Mouse (Mus musculus) C2C12 (cell line): ENCODE results near the gene Gm28551. TPM values are rescaled to one million over a fixed set of nuclear protein-coding genes. Genes with fewer than 3 reads are reported as not detected.
"Not testable (repeated sequence)": the region's sequence is repeated elsewhere in the genome, so short reads cannot be mapped to it uniquely, and the experiment has no call there.

ENCODE experiments used
- H3K27me3 ChIP-seq: one replicate; pipeline ENCODE4 v1.6.1; 2011; ENCODE audit not compliant: control insufficient read depth, insufficient read depth, insufficient read length
- H3K36me3 ChIP-seq: one replicate; pipeline ENCODE4 v1.6.1; 2011; ENCODE audit not compliant: control insufficient read depth, insufficient read depth
- H3K4me3 ChIP-seq: one replicate; pipeline ENCODE4 v1.5.1; 2011; ENCODE audit warnings: mild to moderate bottlenecking, control low read depth; ENCODE audit not compliant: poor library complexity, insufficient read depth, severe bottlenecking
- H3K79me2 ChIP-seq: one replicate; pipeline ENCODE4 v1.6.1; 2011; ENCODE audit not compliant: control insufficient read depth, insufficient read depth
- H3K79me3 ChIP-seq: one replicate; pipeline ENCODE4 v1.6.1; 2011; ENCODE audit warnings: low read depth, control low read depth
- H3ac ChIP-seq: one replicate; pipeline ENCODE3; 2011; ENCODE audit warnings: low read depth; ENCODE audit not compliant: control insufficient read depth, insufficient read length
- CEBPB ChIP-seq: IDR thresholded peaks from one replicate; pipeline ENCODE4 v1.6.1; 2011; ENCODE audit warnings: low read depth, mild to moderate bottlenecking, control low read depth, moderate library complexity
- CTCF ChIP-seq: IDR thresholded peaks from one replicate; pipeline ENCODE4 v1.5.1; 2011; ENCODE audit not compliant: control insufficient read depth, insufficient read depth, insufficient read length
- FOSL1 ChIP-seq: IDR thresholded peaks from one replicate; pipeline ENCODE4 v1.8.0; 2011; ENCODE audit warnings: mild to moderate bottlenecking, low read length; ENCODE audit not compliant: poor library complexity, insufficient read depth, severe bottlenecking
- MAX ChIP-seq: IDR thresholded peaks from one replicate; pipeline ENCODE4 v1.6.1; 2011; ENCODE audit warnings: mild to moderate bottlenecking, control low read depth
- MYOD1 ChIP-seq: IDR thresholded peaks from one replicate; pipeline ENCODE4 v1.6.1; 2011; ENCODE audit warnings: low read depth; ENCODE audit not compliant: control insufficient read depth, insufficient read length
- MYOG ChIP-seq: IDR thresholded peaks from one replicate; pipeline ENCODE4 v1.6.1; 2011; ENCODE audit not compliant: control insufficient read depth, insufficient read length; ENCODE audit errors: extremely low read depth
- USF1 ChIP-seq: IDR thresholded peaks from one replicate; pipeline ENCODE4 v1.6.1; 2011; ENCODE audit warnings: low read depth, mild to moderate bottlenecking, control low read depth, moderate library complexity
- polyA plus RNA-seq: library from polyadenylated mRNA; unstranded; fragments of >200 nt; fragmentation: generic; extraction: Trizol; gene quantifications from one replicate; pipeline ENCODE4 v1.2.1, GENCODE M21; 2012; ENCODE audit warnings: missing spikeins

Gm28551 gene
- polyA plus RNA-seq, 1 experiment = 0.09 TPM

- no peaks in the 10 kb centered on the region for H3K36me3 ChIP-seq
- H3K79me3 ChIP-seq = no peaks in the 10 kb centered on the region
- H3K79me2 ChIP-seq = no peaks in the 10 kb centered on the region
- no peaks in the 10 kb centered on the region for H3K27me3 ChIP-seq
- TF ChIP-seq MYOG (no peak), USF1 (no peak), CTCF (no peak)
- H3K4me3 ChIP-seq = no peak overlapping the region
- H3ac ChIP-seq = no peak overlapping the region
Measured at GRCm38 (mm10) chr1:53358988-53359387, 6.5 kb upstream of the Gm28551 start.

- TF ChIP-seq USF1 (no peak), MAX (no peak), MYOD1 (no peak), CTCF (no peak), CEBPB (no peak), MYOG (no peak), FOSL1 (no peak)
- Histone ChIP-seq H3K4me3 (no peak overlapping the region), H3K79me2 (no peaks in the 10 kb centered on the region), H3K36me3 (peaks cover 25% of the 10 kb centered on the region), H3K27me3 (no peaks in the 10 kb centered on the region), H3K79me3 (no peaks in the 10 kb centered on the region), H3ac (no peak overlapping the region)
Measured at GRCm38 (mm10) chr1:53341071-53341470, 11.4 kb downstream of the Gm28551 start.

GRCm38 (mm10) chr1:53337403-53337802, 15.1 kb downstream of the Gm28551 start:
- not testable (repeated sequence) for H3K79me3 ChIP-seq, H3ac ChIP-seq, H3K4me3 ChIP-seq, H3K79me2 ChIP-seq, H3K27me3 ChIP-seq, H3K36me3 ChIP-seq

- no peaks in the 10 kb centered on the region for H3K79me2 ChIP-seq
- TF ChIP-seq MAX = no peak
- no peak for TF ChIP-seq FOSL1
- TF ChIP-seq MYOD1 = no peak
- TF ChIP-seq CEBPB = no peak
- no peak for TF ChIP-seq MYOG
- TF ChIP-seq USF1 = no peak
- no peak for TF ChIP-seq CTCF
- H3K27me3 ChIP-seq = no peaks in the 10 kb centered on the region
- H3K79me3 ChIP-seq = no peaks in the 10 kb centered on the region
- no peaks in the 10 kb centered on the region for H3K36me3 ChIP-seq
- H3ac ChIP-seq = no peak overlapping the region
- H3K4me3 ChIP-seq = no peak overlapping the region
Measured at GRCm38 (mm10) chr1:53335465-53335864, 17.0 kb downstream of the Gm28551 start.

GRCm38 (mm10) chr1:53333527-53333926, 18.9 kb downstream of the Gm28551 start:
- not testable (repeated sequence) for H3ac ChIP-seq, H3K79me3 ChIP-seq, H3K4me3 ChIP-seq, H3K79me2 ChIP-seq, H3K27me3 ChIP-seq, H3K36me3 ChIP-seq

- TF ChIP-seq FOSL1 (no peak), MAX (no peak), MYOG (no peak), CEBPB (no peak), CTCF (no peak), MYOD1 (no peak), USF1 (no peak)
- Histone ChIP-seq H3K79me3 (no peaks in the 10 kb centered on the region), H3K36me3 (peaks cover 13% of the 10 kb centered on the region), H3K4me3 (no peak overlapping the region), H3ac (no peak overlapping the region), H3K27me3 (no peaks in the 10 kb centered on the region), H3K79me2 (no peaks in the 10 kb centered on the region)
Measured at GRCm38 (mm10) chr1:53324827-53325494, 27.5 kb downstream of the Gm28551 start.

GRCm38 (mm10) chr1:53324277-53324676, 28.2 kb downstream of the Gm28551 start:
- peaks cover 13% of the 10 kb centered on the region for H3K36me3 ChIP-seq
- H3K27me3 ChIP-seq = no peaks in the 10 kb centered on the region
- H3K79me3 ChIP-seq = no peaks in the 10 kb centered on the region
- no peaks in the 10 kb centered on the region for H3K79me2 ChIP-seq
- TF ChIP-seq FOSL1 (no peak), USF1 (no peak), MYOG (no peak), CTCF (no peak)
- no peak overlapping the region for H3ac ChIP-seq
- no peak overlapping the region for H3K4me3 ChIP-seq
